Mouse (Mus musculus) heart, adult 2 months (tissue): ENCODE data around the gene Spint3. TPM values are rescaled to one million over a fixed set of nuclear protein-coding genes. Genes with fewer than 3 reads are reported as not detected.

ENCODE experiments used
- DNase-seq, 2 experiments: peaks; one replicate each; pipeline ENCODE4 v3.0.0; 2021
- H3K27ac ChIP-seq: fragments of 200-600 bp; 2 replicates; pipeline ENCODE4 v1.8.1; 2022
- H3K27me3 ChIP-seq: fragments of 200-500 bp; 2 replicates; pipeline ENCODE4 v1.6.1; 2012; ENCODE audit warnings: mild to moderate bottlenecking, low read length, inconsistent platforms, mixed read lengths; ENCODE audit not compliant: control insufficient read depth, insufficient read depth
- H3K36me3 ChIP-seq: fragments of 200-500 bp; 2 replicates; pipeline ENCODE4 v1.6.1; 2012; ENCODE audit warnings: low read length, inconsistent platforms; ENCODE audit not compliant: control insufficient read depth, insufficient read depth
- H3K4me1 ChIP-seq: fragments of 200-500 bp; 2 replicates; pipeline ENCODE4 v1.6.1; 2011; ENCODE audit warnings: low read length; ENCODE audit not compliant: control insufficient read depth, insufficient read depth
- H3K4me3 ChIP-seq: fragments of 200-600 bp; 2 replicates; pipeline ENCODE4 v1.8.1; 2022
- H3K79me2 ChIP-seq: fragments of 200-500 bp; replicated peaks from 2 replicates; pipeline ENCODE4 v1.6.1; 2012; ENCODE audit warnings: mild to moderate bottlenecking, inconsistent platforms, low read length, moderate library complexity, mixed read lengths; ENCODE audit not compliant: control insufficient read depth, insufficient read depth
- H3K9ac ChIP-seq: fragments of 200-500 bp; 2 replicates; pipeline ENCODE4 v1.6.1; 2012; ENCODE audit warnings: low read depth, mild to moderate bottlenecking, control low read depth, inconsistent platforms, low read length, mixed read lengths
- CTCF ChIP-seq: fragments of 200-600 bp; IDR thresholded peaks from 2 replicates; pipeline ENCODE4 v1.8.1; 2022; ENCODE audit warnings: antibody characterized with exemption, mild to moderate bottlenecking, moderate library complexity
- EP300 ChIP-seq: fragments of 200-500 bp; IDR thresholded peaks from 2 replicates; pipeline ENCODE4 v1.6.1; 2011; ENCODE audit warnings: low read depth, low read length, control low read depth; ENCODE audit not compliant: insufficient read depth
- POLR2A ChIP-seq: fragments of 200-500 bp; IDR thresholded peaks from 2 replicates; pipeline ENCODE4 v1.6.1; 2011; ENCODE audit warnings: mild to moderate bottlenecking, low read depth, low read length, control low read depth; ENCODE audit not compliant: insufficient read depth
- WGBS: fragments of 180-500 bp; shearing (Covaris S2); methylation state at CpG from one replicate; pipeline ENCODE4 v1.1.7; 2018; 5-methylcytosine and 5-hydroxymethylcytosine counted together
- intact Hi-C: fragments of 180-260 bp; cut with DNase I; formaldehyde crosslinking; loops from one replicate; pipeline ENCODE4 v1.15.1; 2025
- polyA plus RNA-seq: library from polyadenylated mRNA; depleted of rRNA; stranded (reverse); fragments of >200 nt; gene quantifications from 2 replicates; pipeline ENCODE4 v1.2.3, GENCODE M21; 2012
- total RNA-seq, 2 experiments: library from RNA; stranded (reverse); gene quantifications; 2 replicates each; pipeline ENCODE4 v1.2.3; 2021

Gene Spint3
- total and polyA plus RNA-seq, 3 experiments, result not detected

GRCm38 (mm10) chr2:164566997-164567396 is 6.3 kb downstream of the Spint3 start:
- intact Hi-C loops, result no loop called here
- TF ChIP-seq POLR2A (no peak), CTCF (peak; percentile 12; the same call in 1 of the 2 replicates)
- H3K9ac ChIP-seq, result no peak overlapping the region
- no peaks in the 10 kb centered on the region for H3K36me3 ChIP-seq
- H3K27ac ChIP-seq, result no peak overlapping the region
- H3K27me3 ChIP-seq, result peaks cover 5% of the 10 kb centered on the region
- no peaks in the 10 kb centered on the region for H3K79me2 ChIP-seq
- peaks cover 1% of the 10 kb centered on the region; the same call in 1 of the 2 replicates for H3K4me1 ChIP-seq
- WGBS, result 81% methylated on average over 2 of the region's 2 CpGs
- H3K4me3 ChIP-seq, result no peak overlapping the region
- DNase-seq, result no peak

GRCm38 (mm10) chr2:164564346-164564745 is 8.9 kb downstream of the Spint3 start:
- Histone ChIP-seq H3K27me3 (peaks cover 5% of the 10 kb centered on the region), H3K4me3 (no peak overlapping the region), H3K4me1 (peaks cover 1% of the 10 kb centered on the region; the same call in 1 of the 2 replicates), H3K36me3 (no peaks in the 10 kb centered on the region), H3K27ac (no peak overlapping the region), H3K9ac (no peak overlapping the region), H3K79me2 (no peaks in the 10 kb centered on the region)
- TF ChIP-seq CTCF, result no peak
- TF ChIP-seq POLR2A, result no peak
- no peak for TF ChIP-seq EP300
- DNase-seq, result no peak
- 37% methylated on average over 5 of the region's 5 CpGs for WGBS
- intact Hi-C loops, result no loop called here

- TF ChIP-seq CTCF (peak; percentile 58), EP300 (no peak)
- peak in 1 of 2 experiments; percentile 26 for DNase-seq
Observed at GRCm38 (mm10) chr2:164563339-164564038, 9.8 kb downstream of the Spint3 start.

GRCm38 (mm10) chr2:164562391-164563188 is 10.7 kb downstream of the Spint3 start, which contains the start of gene Wfdc2:
Gene Wfdc2 (plus strand): TSS chr2:164562413.
- Histone ChIP-seq H3K4me1 (peaks cover 1% of the 10 kb centered on the region; the same call in 1 of the 2 replicates), H3K27ac (no peak within 1 kb of the TSS), H3K4me3 (peak within 1 kb of the TSS; percentile 33), H3K27me3 (peaks cover 5% of the 10 kb centered on the region), H3K79me2 (no peaks in the 10 kb centered on the region), H3K36me3 (no peaks in the 10 kb centered on the region), H3K9ac (no peak within 1 kb of the TSS; the same call in 1 of the 2 replicates)
- 20% methylated on average over 24 of the region's 24 CpGs for WGBS
- intact Hi-C loops, result no loop called here
- TF ChIP-seq CTCF, result no peak
- TF ChIP-seq POLR2A, result no peak
- TF ChIP-seq EP300, result no peak
- DNase-seq, result peak in 1 of 2 experiments; percentile 26

More at GRCm38 (mm10) chr2:164563339-164564038, 9.8 kb downstream of the Spint3 start:
- H3K27ac ChIP-seq, result no peak overlapping the region
- H3K9ac ChIP-seq, result peak overlapping the region; percentile 43
- H3K27me3 ChIP-seq, result peaks cover 5% of the 10 kb centered on the region
- intact Hi-C loops, result no loop called here
- peak overlapping the region; percentile 33 for H3K4me3 ChIP-seq
- H3K79me2 ChIP-seq, result no peaks in the 10 kb centered on the region
- 2% methylated on average over 32 of the region's 32 CpGs for WGBS
- no peaks in the 10 kb centered on the region for H3K36me3 ChIP-seq
- H3K4me1 ChIP-seq, result peaks cover 1% of the 10 kb centered on the region; the same call in 1 of the 2 replicates

GRCm38 (mm10) chr2:164560106-164560505 is 13.2 kb downstream of the Spint3 start:
- Histone ChIP-seq H3K27ac (no peak overlapping the region), H3K36me3 (no peaks in the 10 kb centered on the region), H3K79me2 (no peaks in the 10 kb centered on the region), H3K4me3 (no peak overlapping the region), H3K4me1 (peaks cover 1% of the 10 kb centered on the region; the same call in 1 of the 2 replicates), H3K27me3 (peaks cover 5% of the 10 kb centered on the region), H3K9ac (no peak overlapping the region)
- intact Hi-C loops, result no loop called here
- TF ChIP-seq POLR2A, result no peak
- TF ChIP-seq CTCF, result no peak
- TF ChIP-seq EP300, result no peak
- 86% methylated on average over 8 of the region's 8 CpGs for WGBS
- DNase-seq, result no peak
